Mouse (Mus musculus) mouse embryonic stem cell (cell line): ENCODE results near the gene Tbcd.

Source experiments
- in situ Hi-C, 2 experiments: fragments of 300-500 bp; cut with MboI; formaldehyde crosslinking; loops; 1 replicate in 1 of 2; 3 replicates in 1 of 2; pipeline ENCODE4 v1.14.3; 2019 to 2020; ENCODE audit warnings: low sequenced_read_pairs in 2 of 2, low pct_unique_long_range_greater_than_20kb in 1 of 2, mixed read lengths in 1 of 2; ENCODE audit not compliant: unreplicated experiment in 1 of 2

Gene Tbcd

DNA sequence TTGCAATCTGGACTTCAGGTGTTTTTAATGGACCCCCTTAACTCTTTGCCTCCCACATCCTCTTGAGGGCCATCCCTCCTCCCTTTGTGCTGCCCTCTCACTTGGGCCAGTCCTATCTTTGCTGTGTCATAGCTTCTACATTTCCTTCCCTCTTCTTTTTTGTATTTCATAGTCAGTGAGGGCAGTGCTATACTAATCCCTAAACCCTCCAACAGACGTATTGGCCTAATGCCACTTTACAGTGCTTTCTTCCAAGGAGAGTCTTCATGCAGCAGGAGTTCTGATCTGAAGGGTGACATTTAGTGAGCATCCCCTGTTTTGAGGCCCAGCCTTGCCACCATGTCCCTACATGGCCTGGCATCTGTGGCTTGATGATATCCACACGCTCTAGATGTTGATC, 69.0 kb downstream of the Tbcd start:
- in situ Hi-C loops, result no loop called here

- in situ Hi-C loops, result no loop called here
Observed at GRCm38 (mm10) chr11:121522156-121522762, 70.5 kb downstream of the Tbcd start.

DNA sequence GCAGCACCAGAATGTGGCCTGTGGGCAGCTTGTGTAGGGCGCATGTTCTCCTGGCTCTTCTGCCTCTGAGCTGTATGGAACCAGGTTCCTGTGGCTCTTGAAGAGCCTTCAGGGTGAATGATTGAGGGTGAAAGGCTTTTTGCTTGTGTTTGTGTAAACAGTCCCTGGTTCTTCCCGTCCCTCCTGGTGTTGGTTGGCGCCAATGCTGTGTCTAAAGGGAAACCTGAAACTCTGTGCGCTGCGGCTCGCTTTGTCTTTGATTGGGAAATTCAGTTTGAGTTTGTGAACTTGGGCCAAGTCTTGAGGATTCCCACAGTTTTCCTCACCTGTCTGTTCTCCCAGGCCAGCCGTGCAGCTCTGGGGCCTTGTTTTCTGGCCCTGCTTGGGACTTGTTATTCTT, 72.4 kb downstream of the Tbcd start:
- in situ Hi-C loops, result no loop called here

DNA sequence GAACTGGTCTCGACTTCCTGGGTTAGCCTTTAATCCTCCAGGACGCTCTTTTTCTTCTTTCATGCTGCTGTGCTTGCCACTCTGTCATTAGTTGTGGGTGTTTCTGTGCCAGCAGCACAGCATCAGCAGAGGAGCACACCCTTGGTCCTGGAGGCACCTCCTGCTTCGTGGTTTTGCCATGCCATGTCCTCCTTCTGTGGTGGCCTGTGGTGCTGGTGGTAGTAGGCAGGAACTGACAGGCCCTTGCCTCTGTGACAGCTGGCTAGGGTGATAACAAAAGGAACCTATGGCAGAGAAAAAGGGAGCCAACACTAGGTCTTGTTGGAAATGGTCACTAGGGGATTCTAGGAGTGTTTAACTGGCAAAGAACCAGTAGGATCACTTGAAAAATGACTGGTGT, 78.0 kb downstream of the Tbcd start:
- in situ Hi-C loops, result no loop called here

- in situ Hi-C loops, result no loop called here
Observed at GRCm38 (mm10) chr11:121536528-121536927, 84.8 kb downstream of the Tbcd start.

DNA sequence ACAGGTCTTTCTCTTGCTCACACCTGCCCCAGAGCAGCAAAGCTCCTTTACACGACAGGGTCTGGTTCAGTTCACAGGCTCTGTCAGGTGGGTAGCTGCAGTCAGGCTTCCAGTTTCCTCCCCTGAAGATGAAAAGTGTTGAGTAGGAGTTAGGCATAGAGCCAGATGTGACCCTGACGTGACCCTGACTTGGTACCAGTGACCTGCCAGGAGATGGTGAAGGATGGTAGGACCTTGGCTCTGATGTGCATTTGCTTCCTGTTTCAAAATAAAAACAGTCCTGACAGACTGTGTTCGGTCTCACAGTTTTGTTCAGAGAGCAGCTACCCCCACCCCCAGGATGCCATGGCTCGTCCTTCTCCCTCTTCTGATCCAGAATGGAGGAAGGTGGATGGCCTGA, 90.7 kb downstream of the Tbcd start:
- in situ Hi-C loops, result no loop called here

- in situ Hi-C loops, result no loop called here
Observed at GRCm38 (mm10) chr11:121543287-121543856, 91.6 kb downstream of the Tbcd start.

DNA sequence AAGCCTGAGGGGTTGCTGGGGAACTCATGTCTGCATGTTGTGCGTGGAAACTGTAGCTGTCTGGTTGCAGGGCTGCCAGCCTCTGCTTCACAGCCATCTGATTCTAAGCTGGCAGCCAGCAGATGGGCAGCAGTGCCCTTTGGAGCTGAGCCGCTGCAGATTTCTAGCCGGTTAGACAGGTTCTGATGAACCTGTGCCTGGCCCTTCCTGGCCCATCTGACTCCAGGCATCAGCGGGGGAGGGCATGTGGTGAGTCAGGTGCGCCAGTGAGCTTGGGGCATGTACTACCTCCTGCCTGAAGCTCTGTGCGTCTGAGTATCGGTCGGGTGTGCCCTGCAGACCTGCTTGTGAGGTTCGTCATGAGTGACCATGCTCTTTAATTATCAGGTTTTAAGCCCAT, 92.2 kb downstream of the Tbcd start:
- in situ Hi-C loops, result no loop called here

DNA sequence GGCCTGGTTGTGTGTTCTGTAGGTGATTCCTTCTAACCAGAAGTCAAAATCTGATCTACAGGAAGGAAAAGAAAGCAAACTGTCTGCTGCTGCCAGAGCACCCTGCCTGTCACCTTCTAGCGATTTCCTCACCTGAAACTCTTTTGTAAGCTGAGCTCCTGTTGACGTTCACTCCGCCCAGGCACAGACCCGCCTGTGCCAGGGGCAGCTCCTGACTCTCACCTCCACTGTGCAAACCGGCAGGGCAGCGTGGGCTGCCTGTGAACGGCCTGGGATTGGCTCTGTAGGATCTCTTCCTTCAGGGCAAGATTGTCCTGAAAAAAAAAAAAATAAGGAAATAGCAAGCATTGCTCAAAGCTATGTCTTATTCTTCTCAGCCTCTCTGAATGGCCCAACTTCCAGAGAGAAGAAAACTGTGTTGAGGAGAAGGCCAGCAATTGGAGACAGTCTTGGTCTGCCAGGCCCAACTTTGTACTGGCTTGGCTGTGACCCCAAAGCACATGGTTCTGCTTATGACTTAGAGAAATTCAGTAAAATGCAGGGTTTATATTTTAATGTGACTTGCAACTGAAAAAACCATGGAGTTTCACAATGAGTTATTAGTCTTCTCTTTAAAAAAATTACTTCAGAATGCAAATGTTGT, 93.1 kb downstream of the Tbcd start:
- in situ Hi-C loops, result no loop called here

GRCm38 (mm10) chr11:121545398-121546034, 93.8 kb downstream of the Tbcd start:
- in situ Hi-C loops, result no loop called here

GRCm38 (mm10) chr11:121547234-121547633, 95.5 kb downstream of the Tbcd start:
- in situ Hi-C loops, result no loop called here

DNA sequence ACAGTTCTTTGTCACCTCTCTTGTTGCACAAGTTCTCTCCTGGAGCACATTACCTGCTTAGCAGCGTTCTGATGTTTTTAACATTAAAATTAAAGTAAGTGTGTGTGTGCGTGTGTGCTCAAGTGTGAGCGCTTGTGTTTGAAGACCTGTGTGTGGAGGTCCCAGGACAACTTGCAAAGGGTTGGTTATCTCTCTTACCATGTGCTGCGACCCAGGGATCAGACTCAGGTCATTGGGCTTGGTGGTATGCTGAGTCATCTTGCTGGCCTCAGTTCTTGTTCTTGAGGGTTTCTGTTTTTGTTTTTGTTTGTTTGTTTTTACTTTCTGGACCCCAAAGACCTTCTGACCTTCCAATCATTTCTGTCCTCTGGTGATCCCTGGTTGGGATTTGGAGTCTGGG, 96.2 kb downstream of the Tbcd start:
- in situ Hi-C loops, result no loop called here

GRCm38 (mm10) chr11:121548996-121549842, 97.5 kb downstream of the Tbcd start:
- in situ Hi-C loops, result no loop called here

DNA sequence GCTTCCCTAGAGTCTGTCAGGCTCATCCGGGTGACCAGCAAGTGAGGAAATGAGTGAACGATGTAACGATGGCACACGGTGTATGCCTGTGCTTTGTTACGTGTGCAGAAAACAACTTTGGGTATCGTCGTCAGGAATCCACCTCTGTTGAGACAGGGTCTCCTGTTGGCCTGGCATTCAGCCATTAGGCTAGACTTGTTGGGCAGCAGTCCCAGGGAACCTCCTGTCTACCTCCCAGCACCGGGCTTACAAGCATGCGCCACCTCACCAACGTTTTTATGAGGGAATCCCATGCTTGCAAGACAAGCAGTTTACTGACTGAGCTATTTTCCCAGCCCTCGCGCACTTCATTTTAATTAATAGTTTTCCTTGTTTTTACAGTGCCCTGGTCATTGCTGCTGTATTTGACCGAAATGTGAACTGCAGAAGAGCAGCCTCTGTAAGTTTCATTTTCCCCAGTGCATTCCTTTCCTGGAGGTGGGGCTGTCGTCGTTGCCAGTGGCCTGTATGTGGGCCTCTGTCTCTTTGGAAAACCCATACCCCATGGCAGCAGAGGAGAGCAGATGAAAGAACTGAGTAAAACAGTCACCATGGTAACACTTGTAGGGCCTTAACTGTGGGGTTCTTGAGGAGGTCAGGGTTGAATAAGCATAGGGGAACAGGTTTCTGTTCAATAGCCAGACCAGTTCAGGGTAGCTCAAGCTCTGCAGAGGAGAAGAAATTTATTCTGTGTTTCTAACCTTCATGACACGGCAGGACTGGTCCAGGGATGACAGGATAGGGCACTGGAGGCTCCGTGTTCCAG, 98.3 kb downstream of the Tbcd start:
- in situ Hi-C loops, result no loop called here

DNA sequence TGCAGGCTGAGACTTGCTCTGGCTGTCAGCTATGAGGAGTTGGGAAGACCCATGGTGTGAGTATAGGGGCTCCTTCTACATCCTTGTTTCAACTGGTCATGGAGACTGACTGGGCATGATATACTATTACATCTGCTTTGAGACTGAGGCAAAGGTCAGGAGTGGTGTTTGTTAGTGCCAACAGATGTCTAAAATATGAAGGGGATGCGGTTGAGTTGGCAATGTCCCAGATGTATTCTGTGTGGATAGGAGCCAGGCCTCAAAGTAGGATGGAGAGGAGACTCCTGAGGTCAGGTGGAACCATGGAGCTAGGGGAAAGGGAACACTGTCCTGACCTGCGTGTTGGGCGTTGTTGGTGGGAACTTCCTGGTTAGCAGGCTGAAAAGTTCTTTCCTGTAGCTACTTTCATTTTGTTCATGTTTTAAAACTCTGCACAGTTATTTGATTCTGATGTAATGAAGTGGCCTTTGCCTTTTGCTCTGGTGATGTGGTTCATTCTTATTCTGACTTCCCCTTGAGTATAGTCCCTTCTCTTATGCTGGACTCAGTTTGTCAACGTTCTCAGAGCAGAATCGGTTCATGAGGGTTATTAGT, 99.6 kb downstream of the Tbcd start:
- in situ Hi-C loops, result no loop called here

DNA sequence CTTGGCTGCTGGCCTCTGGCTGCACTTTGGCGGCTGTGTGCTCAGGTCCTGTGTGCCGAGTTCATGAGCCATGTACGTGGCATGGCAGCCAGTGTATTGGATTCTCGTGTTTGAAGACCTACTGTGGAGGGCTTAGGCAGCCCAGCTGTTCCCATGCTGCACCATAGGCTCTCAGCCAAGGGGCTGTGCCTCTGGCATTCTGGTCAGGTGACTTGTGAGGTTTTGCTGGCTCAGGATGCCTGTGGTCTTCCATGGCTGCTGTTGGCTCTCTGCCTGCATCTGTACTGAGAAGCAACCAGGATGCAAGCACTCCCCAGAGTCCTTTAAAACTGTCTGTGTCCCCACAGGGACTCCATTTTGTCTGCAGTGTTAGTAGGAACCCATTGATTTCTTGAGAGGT, 100.4 kb downstream of the Tbcd start:
- in situ Hi-C loops, result no loop called here

DNA sequence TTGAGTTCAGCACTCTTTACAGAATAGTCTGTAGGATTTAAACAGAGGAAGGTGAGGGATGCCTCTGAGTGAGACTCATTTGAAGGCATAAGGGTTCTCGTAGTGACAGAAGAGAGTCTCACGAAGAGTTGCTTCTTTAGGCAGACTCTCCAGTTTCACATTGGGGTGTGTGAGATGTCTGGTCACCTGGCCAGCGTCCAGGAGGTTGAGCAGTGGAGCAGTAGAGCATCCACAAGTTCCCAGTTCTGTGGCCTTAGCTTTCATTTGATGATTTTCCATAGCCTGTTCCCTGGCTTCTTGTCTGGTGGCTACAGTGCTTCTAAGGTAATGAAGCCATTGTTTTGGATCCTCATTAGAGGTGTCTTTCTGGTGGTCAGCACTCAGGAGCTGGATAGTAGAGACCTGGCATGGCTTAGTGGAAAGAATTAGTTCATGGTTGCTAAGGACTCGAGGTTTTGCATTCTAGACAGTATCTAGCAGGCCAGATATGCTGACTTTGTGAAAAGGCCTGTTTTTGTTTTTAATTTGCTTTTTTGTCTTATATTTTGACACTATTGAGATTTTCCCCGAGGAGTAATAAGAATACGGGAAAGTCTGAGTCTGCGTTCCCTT, 101.2 kb downstream of the Tbcd start:
- in situ Hi-C loops, result no loop called here
